In genomic region chr19:45223413-45224285, GRCm38 (mm10) we compare ENCODE assay signal across 10 mouse cellular contexts. TPM values are rescaled to one million over a fixed set of nuclear protein-coding genes. Genes with fewer than 3 reads are reported as not detected.
DNase-seq lines count a peak whose midpoint lies in the region; ATAC-seq lines count a peak whose summit lies in the region.
"Had no signal": no experiment of that assay in that cellular context is flagged by ENCODE, and none has a peak within 500 bp of the region (broad histone marks: within the 10 kb centered on the region; RNA-seq: fewer than 3 reads in every experiment).

No protein-coding gene starts in this region.

- DNase-seq in kidney, postnatal 4 days = peak; percentile 48 to 56
- DNase-seq in kidney, adult 9 months = no peak
- DNase-seq in embryo, embryonic 11 days = peak; percentile 62
- DNase-seq in hindbrain, embryonic 10.5 days (ENCODE audit: low spot score) = peak; percentile 68
- no peak for DNase-seq in left cerebral cortex, postnatal 36 days (ENCODE audit: low spot score in 2 of 2)
- no peak for DNase-seq in gastrocnemius, postnatal 14 days
- DNase-seq: layer of hippocampus, postnatal 36 days; thymus, postnatal 4 days had no signal

- H3K27me3 ChIP-seq in hindbrain, embryonic 10.5 days (ENCODE audit: insufficient read depth, poor library complexity, severe bottlenecking) = peaks cover 96% of the 10 kb centered on the region
- H3K27me3 ChIP-seq in neural tube, embryonic 13.5 days = peaks cover 86% of the 10 kb centered on the region

- no peak overlapping the region for H3K27ac ChIP-seq in hindbrain, embryonic 10.5 days
- peak overlapping the region; percentile 76 for H3K27ac ChIP-seq in neural tube, embryonic 13.5 days (replicated peaks)

- peak overlapping the region; percentile 44 for H3K4me2 ChIP-seq in neural tube, embryonic 13.5 days

- peak overlapping the region; percentile 6; the same call in 1 of the 2 replicates for H3K4me3 ChIP-seq in hindbrain, embryonic 10.5 days
- H3K4me3 ChIP-seq in neural tube, embryonic 13.5 days = peak overlapping the region; percentile 11; the same call in 1 of the 2 replicates

- peaks cover 18% of the 10 kb centered on the region for H3K4me1 ChIP-seq in hindbrain, embryonic 10.5 days (replicated peaks)
- peaks cover 78% of the 10 kb centered on the region for H3K4me1 ChIP-seq in neural tube, embryonic 13.5 days (replicated peaks)

- H3K9me3 ChIP-seq in hindbrain, embryonic 10.5 days = no peaks in the 10 kb centered on the region
- H3K9me3 ChIP-seq in neural tube, embryonic 13.5 days = no peaks in the 10 kb centered on the region

- no peak overlapping the region for H3K9ac ChIP-seq in neural tube, embryonic 13.5 days

- intact Hi-C loops in left cerebral cortex, postnatal 36 days (cut with DNase I) = loop anchor here (5.0 kb wide), 2 partner anchors 79 to 524 kb away; partner anchors contain the start of gene Npm3
- intact Hi-C loops in gastrocnemius, postnatal 14 days (cut with DNase I; ENCODE audit: low total_unique reads) = loop anchor here (5.0 kb wide), 3 partner anchors 79 to 319 kb away; no protein-coding TSS in a partner anchor

- no peaks in the 10 kb centered on the region for H3K36me3 ChIP-seq in hindbrain, embryonic 10.5 days
- H3K36me3 ChIP-seq in neural tube, embryonic 13.5 days = no peaks in the 10 kb centered on the region

- no peak for ATAC-seq in neural tube, embryonic 13.5 days (ENCODE audit: low read depth)
- ATAC-seq in CD4-positive, CD25-positive, alpha-beta regulatory T cell, adult 4 months = no peak

- 3% methylated on average over 49 of the region's 49 CpGs for WGBS in hindbrain, embryonic 10.5 days
- 1% methylated on average over 49 of the region's 49 CpGs for whole genome bisulfite sequencing in neural tube, embryonic 13.5 days

RNA-seq across cellular contexts. Expression of gene Lbx1, which starts 12.0 kb away (rescaled TPM):
- 1.4 and 8.9 TPM in 2 replicates for polyA plus RNA-seq in hindbrain, embryonic 10.5 days (2016; fragmentation: Nextera tagmentation; extraction: Ambion mirVana)
- 16.0 and 16.9 TPM in 2 replicates for polyA plus RNA-seq in neural tube, embryonic 13.5 days (2015; fragmentation: Nextera tagmentation; extraction: Ambion mirVana)
- total RNA-seq in left cerebral cortex, postnatal 36 days (2021) = not detected
- polyA plus RNA-seq in CD4-positive, CD25-positive, alpha-beta regulatory T cell, adult 4 months (2017; shearing (Covaris generic)) = not detected
- total RNA-seq in gastrocnemius, postnatal 14 days (2021) = 10 to 100 TPM; 32.2 to 38.1 TPM
- total RNA-seq: layer of hippocampus, postnatal 36 days had no signal

Comparison
In these comparisons a context has a peak if more than half of its experiments do, and no peak if none do; other contexts are left out.
1. DNase-seq: peak in kidney, postnatal 4 days (2 of 2), embryo, embryonic 11 days (single experiment) and hindbrain, embryonic 10.5 days (single experiment); none in kidney, adult 9 months (single experiment), left cerebral cortex, postnatal 36 days (0 of 2) and gastrocnemius, postnatal 14 days (single experiment).